Mouse (Mus musculus): ENCODE measurements at regions not wholly inside any gene's neighbourhood (a gene's known extent, or its start where the extent isn't known, plus 50 kb on each side); places are given as distances from the start of the nearest gene placed in this dataset.

DNA sequence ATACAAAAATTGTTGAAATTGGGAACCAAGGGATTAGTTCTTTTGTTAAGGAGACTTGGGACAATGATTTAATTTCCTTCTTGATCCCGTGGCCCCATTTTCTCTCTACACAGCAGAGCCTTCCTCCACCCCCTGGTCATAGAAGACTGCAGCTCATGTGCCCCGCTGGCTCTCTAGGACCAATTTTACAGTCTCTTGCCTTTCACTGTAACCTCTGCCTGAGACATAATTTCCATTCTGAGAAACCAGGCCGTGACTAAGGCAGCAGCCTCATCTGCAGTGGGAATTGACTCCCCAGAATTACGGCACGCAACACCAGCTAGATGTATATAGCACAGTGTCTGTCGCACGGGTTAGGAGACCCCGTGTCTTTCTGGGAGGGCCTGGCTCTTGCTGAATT lies 63.0 kb upstream of the Hpf1 start:
- no peak for TF ChIP-seq GATA1 (IDR thresholded peaks at IDR 0.05; ENCODE audit: borderline replicate concordance, low read length)
- TF ChIP-seq FLI1 (IDR thresholded peaks at IDR 0.05; ENCODE audit: low read length) = no peak

Measured in megakaryocyte, embryonic 14.5 days (primary cell).